Mouse (Mus musculus) olfactory bulb, adult 2 months (tissue): ENCODE measurements around the gene Tmem81.

Source experiments
- CTCF ChIP-seq: fragments of 200-500 bp; IDR thresholded peaks from 2 replicates; pipeline ENCODE4 v1.5.1; 2012; ENCODE audit warnings: low read depth, mild to moderate bottlenecking, low read length, moderate library complexity; ENCODE audit not compliant: insufficient read depth
- POLR2A ChIP-seq: fragments of 200-500 bp; IDR thresholded peaks from 2 replicates; pipeline ENCODE4 v1.6.1; 2012; ENCODE audit warnings: mild to moderate bottlenecking, low read depth, low read length, moderate library complexity; ENCODE audit not compliant: insufficient read depth

GRCm38 (mm10) chr1:132528071-132528470 lies 22.0 kb downstream of the Tmem81 start:
- TF ChIP-seq CTCF = no peak
- TF ChIP-seq POLR2A = no peak
